Comparison of ENCODE assay signal across 8 mouse cellular contexts in the genomic region with DNA sequence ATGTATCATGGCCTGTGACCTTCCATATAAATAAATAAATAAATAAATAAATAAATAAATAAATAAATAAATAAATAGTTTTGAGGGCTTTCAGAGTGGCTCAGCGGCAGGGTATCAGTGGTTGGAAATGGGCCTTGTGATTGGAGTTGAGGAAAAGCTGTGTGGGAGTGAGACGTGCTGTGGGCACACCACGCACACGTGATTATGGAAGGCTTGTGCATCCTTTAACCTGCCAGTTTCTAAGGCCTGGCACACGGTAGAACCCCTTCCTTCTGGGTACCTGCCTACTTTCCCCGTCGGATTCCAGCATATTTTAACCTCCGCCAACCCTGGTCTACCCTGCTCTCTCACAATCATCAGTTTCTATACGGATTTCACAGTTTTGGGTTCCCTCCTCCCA. TPM values are rescaled to one million over a fixed set of nuclear protein-coding genes. Genes with fewer than 3 reads are reported as not detected.
DNase-seq lines count a peak whose midpoint lies in the region; ATAC-seq and TF ChIP-seq lines count a peak whose summit lies in the region.

No protein-coding gene starts in this region.

- peaks cover 46% of the 10 kb centered on the region for H3K27me3 ChIP-seq in erythroblast, embryonic 14.5 days (ENCODE audit: control insufficient read depth)
- no peaks in the 10 kb centered on the region for H3K27me3 ChIP-seq in spleen, adult 2 months (ENCODE audit: control insufficient read depth, insufficient read depth, low read length)
- peaks cover 35% of the 10 kb centered on the region for H3K27me3 ChIP-seq in limb, embryonic 12.5 days
- H3K27me3 ChIP-seq in stomach, embryonic 14.5 days (ENCODE audit: control insufficient read depth, insufficient read depth, low read length): peaks cover 16% of the 10 kb centered on the region; the same call in 1 of the 2 replicates

- ATAC-seq in erythroblast, adult 5-6 weeks (replicated peaks; ENCODE audit: low FRiP score, poor library complexity, severe bottlenecking): no peak
- ATAC-seq in limb, embryonic 12.5 days (ENCODE audit: insufficient number of reproducible peaks, insufficient read depth, low FRiP score, low TSS enrichment, low read depth): peak; percentile 22; the same call in 1 of the 2 replicates
- ATAC-seq in stomach, embryonic 14.5 days (ENCODE audit: insufficient number of reproducible peaks, insufficient read depth, low FRiP score, low read depth): peak; percentile 15; the same call in 1 of the 2 replicates

- no peak for TF ChIP-seq CTCF in spleen, adult 2 months (IDR thresholded peaks at IDR 0.05; ENCODE audit: extremely low read depth, insufficient read depth, insufficient read length, insufficient replicate concordance)

- H3K27ac ChIP-seq in spleen, adult 2 months (ENCODE audit: insufficient read depth, low read length): peak overlapping the region; percentile 91
- peak overlapping the region; percentile 45 for H3K27ac ChIP-seq in limb, embryonic 12.5 days
- H3K27ac ChIP-seq in stomach, embryonic 14.5 days (ENCODE audit: low read length): peak overlapping the region; percentile 44; the same call in 1 of the 2 replicates

- peak overlapping the region; percentile 66; the same call in 1 of the 2 replicates for H3K9ac ChIP-seq in limb, embryonic 12.5 days (replicated peaks)
- H3K9ac ChIP-seq in stomach, embryonic 14.5 days (replicated peaks; ENCODE audit: low read depth, low read length): peak overlapping the region; percentile 25; the same call in 1 of the 2 replicates

- peaks cover 13% of the 10 kb centered on the region for H3K4me1 ChIP-seq in erythroblast, embryonic 14.5 days (ENCODE audit: control insufficient read depth)
- peaks cover 35% of the 10 kb centered on the region for H3K4me1 ChIP-seq in spleen, adult 2 months (ENCODE audit: control insufficient read depth, insufficient read depth, insufficient read length)
- peaks cover 18% of the 10 kb centered on the region for H3K4me1 ChIP-seq in limb, embryonic 12.5 days (replicated peaks)
- 0 out of 2 replicates have a peak, but pooled peaks cover 6% of the 10 kb centered on the region for H3K4me1 ChIP-seq in stomach, embryonic 14.5 days (ENCODE audit: control insufficient read depth, insufficient read depth, low read length)

- DNase-seq in spleen, adult 2 months (ENCODE audit: low read depth in 1 of 2, low spot score in 2 of 2): no peak
- no peak for DNase-seq in spleen, postnatal 14 days (ENCODE audit: low spot score in 2 of 2)
- no peak for DNase-seq in left cerebral cortex, adult 8-10 months (ENCODE audit: low spot score in 2 of 2)
- DNase-seq in adrenal gland, adult 2 months: no peak

- H3K4me3 ChIP-seq in erythroblast, embryonic 14.5 days (replicated peaks): peak overlapping the region; percentile 64
- peak overlapping the region; percentile 73; the same call in 1 of the 2 replicates for H3K4me3 ChIP-seq in spleen, adult 2 months (ENCODE audit: extremely low read depth, insufficient read depth, insufficient read length)
- peak overlapping the region; percentile 61 for H3K4me3 ChIP-seq in limb, embryonic 12.5 days (replicated peaks)
- peak overlapping the region; percentile 39 for H3K4me3 ChIP-seq in stomach, embryonic 14.5 days (ENCODE audit: low read depth, low read length)

- no peak for TF ChIP-seq POLR2A in spleen, adult 2 months (IDR thresholded peaks at IDR 0.05; ENCODE audit: low read depth, low read length)

- H3K9me3 ChIP-seq in erythroblast, embryonic 14.5 days (ENCODE audit: control insufficient read depth, low read length): no peaks in the 10 kb centered on the region
- H3K9me3 ChIP-seq in limb, embryonic 12.5 days: no peaks in the 10 kb centered on the region
- H3K9me3 ChIP-seq in stomach, embryonic 14.5 days (ENCODE audit: control insufficient read depth, low read depth, low read length): no peaks in the 10 kb centered on the region

- H3K4me2 ChIP-seq in limb, embryonic 12.5 days: peak overlapping the region; percentile 83
- H3K4me2 ChIP-seq in stomach, embryonic 14.5 days (replicated peaks; ENCODE audit: low read depth, low read length): peak overlapping the region; percentile 65

- H3K36me3 ChIP-seq in erythroblast, embryonic 14.5 days (ENCODE audit: control insufficient read depth): peaks cover 9% of the 10 kb centered on the region; the same call in 1 of the 2 replicates
- no peaks in the 10 kb centered on the region for H3K36me3 ChIP-seq in spleen, adult 2 months (ENCODE audit: control insufficient read depth, insufficient read depth, low read length)
- H3K36me3 ChIP-seq in limb, embryonic 12.5 days: no peaks in the 10 kb centered on the region
- H3K36me3 ChIP-seq in stomach, embryonic 14.5 days (ENCODE audit: control insufficient read depth, insufficient read depth, low read length): no peaks in the 10 kb centered on the region

- WGBS in spleen, adult 2 months: 20% methylated on average over 9 of the region's 9 CpGs
- 28% methylated on average over 9 of the region's 9 CpGs for WGBS in limb, embryonic 12.5 days
- 19% methylated on average over 9 of the region's 9 CpGs for WGBS in stomach, embryonic 14.5 days

RNA-seq across cellular contexts. Expression of gene Grb7, which starts 10.8 kb away (rescaled TPM):
- polyA plus RNA-seq in erythroblast, embryonic 14.5 days (2012): 0.11 and 0.13 TPM in 2 replicates
- total RNA-seq in erythroblast, adult 5-6 weeks (2015; ENCODE audit: low replicate concordance): not detected in 2 replicates
- not detected in 2 replicates for total RNA-seq in erythroblast, adult 5-6 weeks (2017; ENCODE audit: low replicate concordance)
- 1.1 and 1.2 TPM in 2 replicates for polyA plus RNA-seq in spleen, adult 2 months (2012; rRNA removed)
- 5.1 and 5.4 TPM in 2 replicates for polyA plus RNA-seq in limb, embryonic 12.5 days (2016; fragmentation: Nextera tagmentation; extraction: Ambion mirVana)
- polyA plus RNA-seq in stomach, embryonic 14.5 days (2014; fragmentation: Nextera tagmentation; extraction: Ambion mirVana): 44.0 and 44.3 TPM in 2 replicates
- total RNA-seq in left cerebral cortex, adult 8-10 months (2022): 1 to 10 TPM; 3.6 to 5.1 (median 4.7) TPM
- total RNA-seq in adrenal gland, adult 2 months (2021): under 1 TPM; 0.35 to 0.45 TPM
- polyA plus RNA-seq in adrenal gland, adult 2 months (2012; rRNA removed): 0.97 and 1.1 TPM in 2 replicates

RNA-seq across cellular contexts. Expression of gene Mien1, which starts 18.2 kb away (rescaled TPM):
- polyA plus RNA-seq in erythroblast, embryonic 14.5 days (2012): 3.1 and 4.4 TPM in 2 replicates
- 13.4 and 19.9 TPM in 2 replicates for total RNA-seq in erythroblast, adult 5-6 weeks (2015; ENCODE audit: low replicate concordance)
- 1.4 and 3.9 TPM in 2 replicates for total RNA-seq in erythroblast, adult 5-6 weeks (2017; ENCODE audit: low replicate concordance)
- 37.1 and 37.8 TPM in 2 replicates for polyA plus RNA-seq in spleen, adult 2 months (2012; rRNA removed)
- polyA plus RNA-seq in limb, embryonic 12.5 days (2016; fragmentation: Nextera tagmentation; extraction: Ambion mirVana): 74.4 and 79.8 TPM in 2 replicates
- polyA plus RNA-seq in stomach, embryonic 14.5 days (2014; fragmentation: Nextera tagmentation; extraction: Ambion mirVana): 98.0 and 101 TPM in 2 replicates
- total RNA-seq in left cerebral cortex, adult 8-10 months (2022): 100 to 1,000 TPM in 2 of 4 experiments, 10 to 100 TPM in 2; 93.7 to 114 (median 102) TPM
- total RNA-seq in adrenal gland, adult 2 months (2021): 10 to 100 TPM; 88.5 to 93.5 TPM
- polyA plus RNA-seq in adrenal gland, adult 2 months (2012; rRNA removed): 43.0 and 49.2 TPM in 2 replicates

RNA-seq across cellular contexts. Expression of gene Erbb2, which starts 44.7 kb away (rescaled TPM):
- polyA plus RNA-seq in erythroblast, embryonic 14.5 days (2012): 0.01 TPM in 1 of 2 replicates, not detected in the other
- 0.21 TPM in 1 of 2 replicates, not detected in the other for total RNA-seq in erythroblast, adult 5-6 weeks (2015; ENCODE audit: low replicate concordance)
- total RNA-seq in erythroblast, adult 5-6 weeks (2017; ENCODE audit: low replicate concordance): 0.28 TPM in 1 of 2 replicates, not detected in the other
- polyA plus RNA-seq in spleen, adult 2 months (2012; rRNA removed): 4.0 and 5.5 TPM in 2 replicates
- polyA plus RNA-seq in limb, embryonic 12.5 days (2016; fragmentation: Nextera tagmentation; extraction: Ambion mirVana): 40.8 and 45.7 TPM in 2 replicates
- polyA plus RNA-seq in stomach, embryonic 14.5 days (2014; fragmentation: Nextera tagmentation; extraction: Ambion mirVana): 48.0 and 50.1 TPM in 2 replicates
- total RNA-seq in left cerebral cortex, adult 8-10 months (2022): 1 to 10 TPM; 2.0 to 2.6 (median 2.3) TPM
- 1 to 10 TPM; 2.4 to 5.9 TPM for total RNA-seq in adrenal gland, adult 2 months (2021)
- 7.0 and 7.2 TPM in 2 replicates for polyA plus RNA-seq in adrenal gland, adult 2 months (2012; rRNA removed)

RNA-seq across cellular contexts. Expression of gene Pgap3, which starts 56.7 kb away (rescaled TPM):
- 0.91 and 1.1 TPM in 2 replicates for polyA plus RNA-seq in erythroblast, embryonic 14.5 days (2012)
- total RNA-seq in erythroblast, adult 5-6 weeks (2015; ENCODE audit: low replicate concordance): not detected in 2 replicates
- total RNA-seq in erythroblast, adult 5-6 weeks (2017; ENCODE audit: low replicate concordance): 0.56 TPM in 1 of 2 replicates, not detected in the other
- 17.7 and 19.8 TPM in 2 replicates for polyA plus RNA-seq in spleen, adult 2 months (2012; rRNA removed)
- 7.9 and 9.7 TPM in 2 replicates for polyA plus RNA-seq in limb, embryonic 12.5 days (2016; fragmentation: Nextera tagmentation; extraction: Ambion mirVana)
- polyA plus RNA-seq in stomach, embryonic 14.5 days (2014; fragmentation: Nextera tagmentation; extraction: Ambion mirVana): 12.6 and 13.6 TPM in 2 replicates
- 10 to 100 TPM in 2 of 4 experiments, 1 to 10 TPM in 2; 8.5 to 11.1 (median 9.9) TPM for total RNA-seq in left cerebral cortex, adult 8-10 months (2022)
- 1 to 10 TPM; 4.7 to 5.9 TPM for total RNA-seq in adrenal gland, adult 2 months (2021)
- polyA plus RNA-seq in adrenal gland, adult 2 months (2012; rRNA removed): 18.4 and 20.3 TPM in 2 replicates
